Mouse (Mus musculus) testis, postnatal 10 days (tissue): Measurements from ENCODE around the gene Mr1.
A peak's percentile ranks its signal among the peaks of the same experiment; 100 is the strongest.

Experiments used
- DNase-seq: peaks from one replicate; pipeline ENCODE4 v3.0.0; 2021; ENCODE audit warnings: low spot score

Gene Mr1

GRCm38 (mm10) chr1:155127429-155127934 lies 19.1 kb downstream of the Mr1 start:
- no peak for DNase-seq

DNA sequence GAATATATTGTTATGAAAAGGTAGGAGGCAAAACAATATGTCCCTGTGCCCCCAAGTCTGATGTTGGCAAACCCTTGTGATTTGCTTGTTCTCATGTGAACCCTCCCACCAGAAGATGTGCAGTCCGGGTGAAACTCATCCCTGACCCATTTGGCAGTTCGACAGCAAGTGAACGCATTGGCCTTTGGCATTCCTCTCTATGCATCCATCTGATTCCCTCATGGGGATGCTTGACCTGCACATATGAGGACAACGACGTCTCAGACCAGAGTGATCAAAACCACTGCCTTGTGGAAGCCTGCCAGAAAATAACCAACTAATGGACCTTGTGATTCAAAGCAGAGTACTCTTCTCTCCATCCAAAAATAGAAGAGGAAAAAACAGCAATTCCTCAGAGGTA lies 19.9 kb downstream of the Mr1 start:
- no peak for DNase-seq

DNA sequence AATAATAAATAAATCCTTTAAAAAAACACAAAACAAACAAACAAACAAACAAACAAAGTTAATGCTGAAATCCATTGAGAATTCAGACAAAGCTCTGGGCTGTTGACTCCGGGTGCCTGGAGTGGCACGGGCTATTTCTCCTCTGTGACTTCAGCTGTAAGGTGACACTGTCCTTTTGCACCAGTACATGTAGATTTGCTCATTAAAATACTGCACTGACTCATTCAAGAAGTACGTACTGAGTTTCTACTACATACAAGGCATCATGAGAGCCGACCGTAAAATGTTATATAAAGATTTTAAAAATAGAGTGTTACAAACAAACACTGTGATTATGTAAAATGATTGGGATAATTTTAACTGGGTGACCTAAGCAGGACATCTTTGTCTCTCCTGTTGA lies 22.2 kb downstream of the Mr1 start:
- DNase-seq, result no peak

DNA sequence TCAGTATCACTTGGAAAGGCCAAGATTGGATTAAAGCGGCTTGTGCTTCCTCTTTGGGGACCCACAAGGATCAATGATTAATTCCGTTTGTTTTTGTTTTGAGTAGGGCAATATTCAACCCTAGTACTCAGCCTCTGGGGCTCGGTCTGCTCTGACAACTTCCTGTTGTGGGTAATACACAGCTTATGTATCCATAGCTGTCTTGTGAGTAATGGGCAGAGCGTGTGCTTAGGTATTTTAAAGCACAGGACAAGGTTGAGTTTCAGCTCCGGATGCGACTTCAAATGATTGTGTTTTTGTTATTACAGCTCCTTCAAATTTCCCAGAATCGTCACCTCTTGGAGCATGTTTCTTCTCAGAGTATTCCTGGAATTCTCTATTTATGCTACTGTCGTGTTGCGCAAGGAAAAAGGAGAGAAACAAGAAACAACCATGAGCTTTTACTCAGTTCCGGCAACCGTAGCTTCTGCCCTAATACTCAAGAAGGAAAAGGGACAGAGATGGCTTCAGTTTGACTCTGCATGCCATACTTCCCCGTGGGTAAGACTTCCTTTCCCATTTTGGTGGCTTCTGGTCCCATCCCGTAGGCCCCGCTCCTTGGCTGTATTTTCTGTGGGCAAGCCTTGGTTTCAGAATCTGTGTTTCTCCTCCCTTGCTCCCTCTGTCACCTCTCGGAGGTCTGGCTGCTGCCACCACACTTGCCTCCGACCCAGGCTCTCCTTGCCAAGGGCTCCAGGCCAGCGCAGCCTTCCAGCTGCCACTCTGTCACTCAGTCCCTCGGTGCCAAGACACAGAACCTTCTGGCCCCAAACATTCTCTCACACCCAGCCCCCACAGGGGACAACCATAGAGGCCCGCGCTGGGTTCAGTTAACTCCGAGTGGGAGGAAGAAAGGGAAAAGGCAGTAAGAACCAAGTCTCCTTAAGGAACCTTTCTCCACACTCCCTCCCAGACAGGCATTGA lies 24.4 kb downstream of the Mr1 start:
- peak; percentile 45 for DNase-seq

DNA sequence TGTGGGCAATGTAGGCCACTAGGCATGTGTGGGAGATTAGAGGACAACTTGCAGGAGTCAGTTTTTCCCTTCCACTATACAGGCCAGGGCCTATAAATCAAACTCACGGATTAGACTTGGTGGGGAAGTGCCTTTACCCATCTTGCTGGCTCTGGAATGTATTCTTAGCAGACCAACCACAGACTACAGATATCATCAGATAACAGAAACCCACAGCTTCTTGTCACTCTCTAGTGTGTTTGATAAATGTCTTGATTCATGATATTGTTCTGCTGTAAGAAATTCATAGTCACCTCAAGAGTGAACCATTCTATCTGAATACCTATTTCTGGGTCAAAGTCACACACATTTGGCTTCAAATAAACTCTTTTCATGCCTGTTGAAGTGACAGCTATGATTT lies 26.9 kb downstream of the Mr1 start:
- no peak for DNase-seq

- DNase-seq, result no peak
Observed at GRCm38 (mm10) chr1:155113946-155114345, 32.7 kb downstream of the Mr1 start.

GRCm38 (mm10) chr1:155112875-155113274 lies 33.7 kb downstream of the Mr1 start:
- no peak for DNase-seq

DNA sequence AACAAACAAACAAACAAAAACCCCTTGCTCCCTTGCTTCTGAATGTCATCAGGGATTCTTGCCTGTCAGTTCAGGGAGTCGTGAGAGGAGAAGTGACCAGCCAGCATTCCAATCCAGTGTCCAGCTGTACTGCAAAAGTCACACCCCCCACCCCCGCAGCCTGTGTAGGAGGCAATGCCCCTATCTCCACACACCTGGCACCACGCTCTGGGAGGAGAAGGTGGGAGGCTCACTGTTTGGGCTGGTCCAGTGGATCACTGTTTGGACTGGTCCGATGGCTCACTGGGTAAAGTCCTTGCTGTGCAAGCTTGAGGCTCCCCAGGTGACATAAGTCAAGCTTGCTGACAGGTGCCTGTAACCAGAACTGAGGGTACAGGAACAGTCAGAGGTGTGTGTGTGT lies 34.5 kb downstream of the Mr1 start:
- peak; percentile 54 for DNase-seq

GRCm38 (mm10) chr1:155111491-155111890 lies 35.1 kb downstream of the Mr1 start:
- no peak for DNase-seq

DNA sequence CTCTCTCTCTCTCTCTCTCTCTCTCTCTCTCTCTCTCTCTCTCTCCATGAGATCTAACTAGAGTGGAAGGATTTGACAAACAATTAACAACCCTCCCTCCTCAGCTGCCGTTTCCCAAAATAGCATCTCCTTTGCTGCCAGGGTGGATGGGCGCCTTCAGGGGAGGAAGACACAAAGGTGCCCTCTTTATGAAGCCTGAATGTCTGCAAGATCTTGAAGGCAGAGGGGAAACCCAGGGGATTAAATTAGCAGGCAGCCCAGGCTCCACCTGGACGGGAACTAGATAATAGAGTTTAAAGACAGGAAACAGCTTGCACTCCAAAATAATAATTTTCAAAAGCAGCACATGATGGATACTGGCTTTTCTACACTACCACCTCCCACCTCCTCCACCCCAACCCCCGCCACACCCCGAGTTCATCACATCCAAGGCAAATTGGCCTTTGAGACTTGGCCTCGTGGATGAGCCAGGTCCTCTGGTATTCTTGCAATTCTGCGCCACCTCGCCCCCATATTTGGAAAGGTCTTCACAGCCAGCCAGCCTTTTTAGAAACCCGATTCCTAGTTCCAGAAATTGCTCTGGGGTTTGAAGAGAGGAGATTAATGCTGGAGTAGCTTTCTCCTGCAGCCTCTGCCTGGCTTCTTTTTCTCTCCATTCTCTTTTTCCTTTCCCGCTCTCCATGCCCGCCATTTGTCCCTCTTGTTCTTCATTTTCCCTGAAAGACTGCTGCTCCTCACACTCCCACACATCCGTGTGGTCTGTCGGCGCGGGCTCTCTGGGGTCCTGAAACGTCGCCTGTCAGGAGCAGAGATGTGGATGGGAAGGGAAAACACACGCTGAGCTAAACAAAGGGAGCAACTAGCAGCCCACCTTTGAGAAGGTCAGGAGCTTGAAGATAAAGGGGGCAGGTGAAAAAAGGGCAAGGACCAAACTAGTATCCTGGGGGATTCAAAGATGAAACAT lies 36.9 kb downstream of the Mr1 start:
- no peak for DNase-seq

- DNase-seq, result no peak
Observed at GRCm38 (mm10) chr1:155108412-155108811, 38.2 kb downstream of the Mr1 start.

- no peak for DNase-seq
Observed at GRCm38 (mm10) chr1:155107843-155108242, 38.8 kb downstream of the Mr1 start.

DNA sequence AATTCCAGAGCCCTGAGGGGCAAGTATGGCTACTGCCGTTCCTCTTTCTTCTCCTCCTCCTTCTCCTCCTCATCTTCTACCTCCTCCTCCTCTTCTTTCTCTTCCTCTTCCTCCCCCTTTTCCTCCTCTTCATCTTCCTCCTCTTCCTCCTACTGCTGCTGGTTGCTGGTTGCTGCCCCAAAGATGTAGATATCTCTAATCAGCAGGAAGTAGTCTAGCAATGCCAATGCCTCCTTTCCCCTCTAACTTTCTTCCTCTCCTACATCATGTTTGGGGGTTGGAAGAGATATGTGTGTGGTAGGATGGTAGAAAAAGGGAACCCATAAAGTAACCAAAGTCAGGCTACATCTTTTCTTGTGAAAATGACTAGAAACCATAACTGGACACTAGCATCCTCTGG lies 40.3 kb downstream of the Mr1 start:
- no peak for DNase-seq

DNA sequence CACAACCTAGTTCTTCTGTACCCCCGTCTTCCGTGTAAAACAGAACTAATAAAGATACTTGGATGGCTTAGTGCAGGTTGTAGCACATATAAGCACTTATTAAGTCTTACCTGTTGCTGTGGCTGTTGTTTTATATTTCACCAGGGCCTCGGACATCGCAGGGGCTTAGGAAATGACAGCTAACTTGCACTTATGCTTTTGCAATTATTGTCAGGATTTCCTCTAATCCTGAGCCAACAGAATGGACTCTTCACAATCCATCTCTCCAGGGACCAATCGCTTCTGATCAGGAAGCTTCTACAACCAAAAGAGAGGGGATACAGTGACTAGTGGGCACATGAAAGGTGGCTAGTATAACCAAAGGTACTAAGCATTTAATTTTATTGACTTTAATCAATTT lies 42.6 kb downstream of the Mr1 start:
- DNase-seq, result no peak

DNA sequence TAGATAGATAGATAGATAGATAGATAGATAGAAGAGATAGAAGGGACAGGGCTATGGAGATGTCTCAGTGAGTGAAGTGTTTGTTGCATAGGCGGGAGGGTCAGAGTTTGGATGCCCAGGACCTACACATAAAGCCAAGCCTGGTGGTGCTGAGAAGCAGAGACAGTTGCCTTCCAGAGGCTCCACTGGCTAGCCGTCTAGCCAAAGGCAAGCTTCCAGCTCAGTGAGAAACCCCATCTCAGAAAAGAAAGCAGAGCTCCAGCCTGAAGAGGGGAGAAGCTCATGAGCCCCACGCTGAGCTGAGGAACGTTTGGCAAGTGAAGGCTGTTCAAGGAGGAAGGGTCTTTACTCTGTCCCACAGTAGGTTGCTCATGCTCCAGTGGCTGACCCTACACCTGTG lies 44.0 kb downstream of the Mr1 start:
- DNase-seq, result no peak

DNA sequence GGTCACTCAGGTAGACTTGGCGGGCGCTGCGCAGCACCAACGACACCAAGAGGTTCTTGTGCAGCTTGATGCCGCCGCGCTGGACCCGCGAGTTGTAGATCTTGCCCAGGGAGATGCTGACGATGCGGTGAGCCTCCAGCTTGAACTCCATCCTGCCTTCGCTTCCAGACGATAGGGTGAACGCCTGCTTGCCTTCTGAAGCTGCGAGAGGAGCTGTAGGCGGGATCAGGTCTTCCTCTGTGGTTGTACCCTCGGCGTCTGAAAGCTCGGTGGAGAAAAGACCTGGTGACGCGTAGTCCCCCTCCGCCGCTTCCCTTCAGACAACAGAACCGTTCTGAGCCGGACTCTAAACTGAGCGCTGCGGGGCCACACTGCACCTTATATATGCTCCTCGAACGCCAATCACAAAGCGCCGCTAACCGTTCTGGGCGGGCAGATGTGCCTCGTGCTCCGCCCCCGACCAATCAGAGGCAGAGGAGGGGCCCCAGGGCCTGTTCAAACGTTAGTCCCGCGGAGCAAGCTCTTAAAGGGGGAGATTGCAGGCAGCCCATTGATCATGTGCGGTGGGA lies 47.2 kb downstream of the Mr1 start, which contains the start of gene Ier5:
Ier5 (minus strand) TSS at position 357 of the 569 bp plus-strand sequence.
- peak; percentile 95 for DNase-seq

DNA sequence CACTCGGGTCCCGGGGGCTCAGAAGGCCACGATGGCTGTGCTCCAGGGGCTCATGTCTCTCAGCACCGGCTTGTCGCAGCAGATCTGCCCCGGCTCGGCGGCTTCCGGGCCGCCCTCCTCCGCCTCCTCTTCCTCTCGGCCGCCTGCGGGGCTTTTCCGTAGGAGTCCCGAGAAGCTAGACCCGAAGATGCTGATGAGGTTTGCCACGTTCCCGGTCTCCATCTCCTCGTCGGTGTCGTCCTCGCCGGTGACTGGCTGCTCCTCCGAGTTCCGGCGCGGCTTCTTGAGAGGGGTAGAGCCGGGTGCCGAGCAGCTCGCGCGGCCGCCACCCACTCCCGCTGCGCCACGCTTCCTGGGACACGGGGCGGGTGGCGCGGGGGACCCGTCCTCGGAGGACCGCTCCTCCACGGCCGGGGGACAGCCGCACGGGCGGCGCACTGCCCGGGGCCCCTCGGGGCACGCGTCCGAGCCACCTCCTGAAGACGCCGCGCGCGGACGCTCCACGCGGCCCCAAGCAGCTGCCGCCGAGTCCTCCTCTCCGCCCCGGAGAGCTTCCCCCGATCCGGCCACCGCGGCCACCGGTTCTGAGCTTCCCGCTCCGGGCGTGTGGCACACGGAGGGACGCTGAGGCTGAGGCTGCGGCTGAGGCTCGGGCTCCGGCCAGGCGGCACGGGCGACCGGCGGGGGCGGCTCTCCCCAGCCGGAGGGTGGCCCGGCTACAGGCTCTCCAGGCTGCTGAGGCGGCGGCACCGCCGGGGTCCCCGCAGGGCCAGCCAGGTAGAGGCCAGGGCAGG lies 47.9 kb downstream of the Mr1 start:
- peak; percentile 73 for DNase-seq

GRCm38 (mm10) chr1:155097931-155098485 lies 48.6 kb downstream of the Mr1 start:
- peak; percentile 57 for DNase-seq

GRCm38 (mm10) chr1:155097354-155097753 lies 49.3 kb downstream of the Mr1 start:
- no peak for DNase-seq

- no peak for DNase-seq
Observed at GRCm38 (mm10) chr1:155096620-155097261, 49.9 kb downstream of the Mr1 start.
